Mouse (Mus musculus) hindbrain, embryonic 14.5 days (tissue): ENCODE data around the gene Zbtb37. TPM values are rescaled to one million over a fixed set of nuclear protein-coding genes. Genes with fewer than 3 reads are reported as not detected.
"Not testable (repeated sequence)": the region's sequence is repeated elsewhere in the genome, so short reads cannot be mapped to it uniquely, and the experiment has no call there.

Source experiments
- ATAC-seq: fragments of 200-750 bp; cut with Nextera tagmentation; 2 replicates; pipeline ENCODE4 v1.8.0; 2017; ENCODE audit warnings: moderate number of reproducible peaks, mild to moderate bottlenecking, moderate TSS enrichment, moderate library complexity; ENCODE audit not compliant: low FRiP score
- DNase-seq: peaks from one replicate; pipeline ENCODE4 v3.0.0-alpha.2; 2015; ENCODE audit warnings: low spot score
- H3K27ac ChIP-seq: fragments of 300-500 bp; sonication (generic); 2 replicates; pipeline ENCODE4 v1.5.1; 2014; ENCODE audit warnings: mild to moderate bottlenecking, moderate library complexity
- H3K27me3 ChIP-seq: fragments of 300-500 bp; sonication (generic); 2 replicates; pipeline ENCODE4 v1.6.1; 2014; ENCODE audit warnings: mild to moderate bottlenecking, low read length, mixed read lengths; ENCODE audit not compliant: control insufficient read depth, insufficient read depth
- H3K36me3 ChIP-seq: fragments of 300-500 bp; sonication (generic); replicated peaks from 2 replicates; pipeline ENCODE4 v1.6.1; 2014; ENCODE audit not compliant: control insufficient read depth, insufficient read depth
- H3K4me1 ChIP-seq: fragments of 300-500 bp; sonication (generic); replicated peaks from 2 replicates; pipeline ENCODE4 v1.6.1; 2014; ENCODE audit warnings: antibody characterized with exemption, low read length, mixed read lengths; ENCODE audit not compliant: control insufficient read depth, insufficient read depth
- H3K4me2 ChIP-seq: fragments of 300-500 bp; sonication (generic); replicated peaks from 2 replicates; pipeline ENCODE4 v1.6.1; 2014; ENCODE audit warnings: mild to moderate bottlenecking, moderate library complexity
- H3K4me3 ChIP-seq: fragments of 300-500 bp; sonication (generic); replicated peaks from 2 replicates; pipeline ENCODE4 v1.5.1; 2014; ENCODE audit warnings: mild to moderate bottlenecking, low read length
- H3K9ac ChIP-seq: fragments of 300-500 bp; sonication (generic); 2 replicates; pipeline ENCODE4 v1.6.1; 2014
- H3K9me3 ChIP-seq: fragments of 300-500 bp; sonication (generic); 2 replicates; pipeline ENCODE4 v1.6.1; 2016; ENCODE audit warnings: low read length; ENCODE audit not compliant: control insufficient read depth
- WGBS: fragments of 180-500 bp; shearing (Covaris S2); extraction: QIAGEN DNeasy Blood & Tissue Kit; methylation state at CpG from one replicate; pipeline ENCODE4 v1.1.7; 2014; 5-methylcytosine and 5-hydroxymethylcytosine counted together
- polyA plus RNA-seq: library from polyadenylated mRNA; unstranded; fragments of >200 nt; fragmentation: Nextera tagmentation; extraction: Ambion mirVana; gene quantifications from 2 replicates; pipeline ENCODE4 v1.2.1, GENCODE M21; 2014

Zbtb37 gene
- polyA plus RNA-seq, 1 experiment from 2014 or later = 16.3 TPM

- no peak for ATAC-seq
- under 1% methylated on average over 5 of the region's 5 CpGs for WGBS
- Histone ChIP-seq H3K4me3 (peak overlapping the region; percentile 87), H3K36me3 (peaks cover 67% of the 10 kb centered on the region), H3K9ac (peak overlapping the region; percentile 100), H3K4me1 (peaks cover 30% of the 10 kb centered on the region; the same call in 1 of the 2 replicates), H3K4me2 (peak overlapping the region; percentile 98), H3K27me3 (no peaks in the 10 kb centered on the region), H3K9me3 (no peaks in the 10 kb centered on the region), H3K27ac (peak overlapping the region; percentile 94)
- peak; percentile 55 for DNase-seq
Measured at GRCm38 (mm10) chr1:161036411-161036841, 1.8 kb upstream of the Zbtb37 start.

GRCm38 (mm10) chr1:161035786-161036404, 1.2 kb upstream of the Zbtb37 start:
- DNase-seq (peak; percentile 43), ATAC-seq (no peak)
- Histone ChIP-seq H3K27me3 (no peaks in the 10 kb centered on the region), H3K36me3 (peaks cover 67% of the 10 kb centered on the region), H3K4me1 (peaks cover 30% of the 10 kb centered on the region; the same call in 1 of the 2 replicates), H3K4me3 (peak overlapping the region; percentile 87), H3K27ac (peak overlapping the region; percentile 94), H3K9ac (peak overlapping the region; percentile 100), H3K9me3 (no peaks in the 10 kb centered on the region), H3K4me2 (peak overlapping the region; percentile 98)
- WGBS = under 1% methylated on average over 6 of the region's 6 CpGs

- DNase-seq (no peak), ATAC-seq (peak; percentile 41)
- WGBS = under 1% methylated on average over 14 of the region's 14 CpGs
- Histone ChIP-seq H3K4me3 (peak overlapping the region; percentile 87), H3K4me2 (peak overlapping the region; percentile 98), H3K9ac (peak overlapping the region; percentile 100), H3K27me3 (no peaks in the 10 kb centered on the region), H3K9me3 (no peaks in the 10 kb centered on the region), H3K36me3 (peaks cover 70% of the 10 kb centered on the region), H3K4me1 (peaks cover 30% of the 10 kb centered on the region; the same call in 1 of the 2 replicates), H3K27ac (peak overlapping the region; percentile 94)
Measured at GRCm38 (mm10) chr1:161035281-161035785, 684 bp upstream of the Zbtb37 start.

- peak overlapping the region; percentile 94 for H3K27ac ChIP-seq
- peaks cover 30% of the 10 kb centered on the region; the same call in 1 of the 2 replicates for H3K4me1 ChIP-seq
- peak overlapping the region; percentile 100 for H3K9ac ChIP-seq
- DNase-seq (peak; percentile 28), ATAC-seq (no peak)
- H3K4me2 ChIP-seq = peak overlapping the region; percentile 68
- peak overlapping the region; percentile 87 for H3K4me3 ChIP-seq
- peaks cover 70% of the 10 kb centered on the region for H3K36me3 ChIP-seq
- H3K27me3 ChIP-seq = no peaks in the 10 kb centered on the region
- no peaks in the 10 kb centered on the region for H3K9me3 ChIP-seq
- 2% methylated on average over 21 of the region's 21 CpGs for WGBS
Measured at GRCm38 (mm10) chr1:161033856-161034434, 704 bp downstream of the Zbtb37 start.

- peaks cover 63% of the 10 kb centered on the region for H3K36me3 ChIP-seq
- 94% methylated on average over 7 of the region's 7 CpGs for WGBS
- no peak overlapping the region for H3K4me3 ChIP-seq
- no peaks in the 10 kb centered on the region for H3K27me3 ChIP-seq
- no peaks in the 10 kb centered on the region for H3K9me3 ChIP-seq
- H3K4me2 ChIP-seq = no peak overlapping the region
- DNase-seq = no peak
- H3K27ac ChIP-seq = no peak overlapping the region
- peaks cover 20% of the 10 kb centered on the region; the same call in 1 of the 2 replicates for H3K4me1 ChIP-seq
- H3K9ac ChIP-seq = no peak overlapping the region
- no peak for ATAC-seq
Measured at GRCm38 (mm10) chr1:161032345-161032744, 2.3 kb downstream of the Zbtb37 start.

GRCm38 (mm10) chr1:161031881-161032280, 2.8 kb downstream of the Zbtb37 start:
- H3K4me1 ChIP-seq = peaks cover 17% of the 10 kb centered on the region; the same call in 1 of the 2 replicates
- no peak overlapping the region for H3K4me3 ChIP-seq
- H3K27ac ChIP-seq = no peak overlapping the region
- H3K27me3 ChIP-seq = no peaks in the 10 kb centered on the region
- H3K9ac ChIP-seq = no peak overlapping the region
- 92% methylated on average over 9 of the region's 9 CpGs for WGBS
- ATAC-seq (no peak), DNase-seq (no peak)
- no peaks in the 10 kb centered on the region for H3K9me3 ChIP-seq
- H3K4me2 ChIP-seq = no peak overlapping the region
- H3K36me3 ChIP-seq = peaks cover 63% of the 10 kb centered on the region

GRCm38 (mm10) chr1:161030058-161030457, 4.6 kb downstream of the Zbtb37 start:
- Histone ChIP-seq H3K9ac (no peak overlapping the region), H3K9me3 (no peaks in the 10 kb centered on the region), H3K4me3 (no peak overlapping the region), H3K4me1 (peaks cover 11% of the 10 kb centered on the region; the same call in 1 of the 2 replicates), H3K27ac (no peak overlapping the region), H3K4me2 (no peak overlapping the region), H3K36me3 (peaks cover 64% of the 10 kb centered on the region), H3K27me3 (no peaks in the 10 kb centered on the region)
- ATAC-seq = no peak
- DNase-seq = no peak
- WGBS = 94% methylated on average over 3 of the region's 3 CpGs

GRCm38 (mm10) chr1:161028427-161028826, 6.2 kb downstream of the Zbtb37 start:
- H3K9me3 ChIP-seq, DNase-seq, ATAC-seq, H3K4me3 ChIP-seq, H3K9ac ChIP-seq, H3K27ac ChIP-seq, H3K4me2 ChIP-seq, H3K4me1 ChIP-seq, H3K27me3 ChIP-seq: not testable (repeated sequence)
- peaks cover 64% of the 10 kb centered on the region for H3K36me3 ChIP-seq
- WGBS = 97% methylated on average over 1 of the region's 1 CpGs

GRCm38 (mm10) chr1:161027196-161027595, 7.5 kb downstream of the Zbtb37 start:
- ATAC-seq = no peak
- no peak overlapping the region for H3K27ac ChIP-seq
- no peak overlapping the region for H3K9ac ChIP-seq
- no peak overlapping the region for H3K4me2 ChIP-seq
- peaks cover 58% of the 10 kb centered on the region for H3K36me3 ChIP-seq
- no peak overlapping the region for H3K4me3 ChIP-seq
- no peak for DNase-seq
- no peaks in the 10 kb centered on the region for H3K27me3 ChIP-seq
- 90% methylated on average over 2 of the region's 2 CpGs for WGBS
- no peaks in the 10 kb centered on the region for H3K9me3 ChIP-seq
- no peaks in the 10 kb centered on the region for H3K4me1 ChIP-seq
